Mouse (Mus musculus) neural tube, embryonic 11.5 days (tissue): ENCODE results near the gene Foxl1. TPM values are rescaled to one million over a fixed set of nuclear protein-coding genes. Genes with fewer than 3 reads are reported as not detected.
A peak's percentile ranks its signal among the peaks of the same experiment; 100 is the strongest.

Source experiments
- ATAC-seq: fragments of 200-750 bp; cut with Nextera tagmentation; 2 replicates; pipeline ENCODE4 v1.8.0; 2017; ENCODE audit warnings: moderate number of reproducible peaks, mild to moderate bottlenecking, moderate TSS enrichment, moderate library complexity; ENCODE audit not compliant: insufficient read depth, low FRiP score, low TSS enrichment
- DNase-seq: peaks from one replicate; pipeline ENCODE4 v3.0.0-alpha.2; 2015; ENCODE audit warnings: low spot score
- H3K27ac ChIP-seq: fragments of 300-500 bp; sonication (generic); 2 replicates; pipeline ENCODE4 v1.5.1; 2014; ENCODE audit warnings: low read depth, mild to moderate bottlenecking, low read length
- H3K27me3 ChIP-seq: fragments of 300-500 bp; sonication (generic); 2 replicates; pipeline ENCODE4 v1.6.1; 2014; ENCODE audit warnings: mild to moderate bottlenecking, low read length, mixed read lengths; ENCODE audit not compliant: control insufficient read depth, insufficient read depth
- H3K36me3 ChIP-seq: fragments of 300-500 bp; sonication (generic); 2 replicates; pipeline ENCODE4 v1.6.1; 2014; ENCODE audit warnings: mild to moderate bottlenecking, low read length, moderate library complexity, mixed read lengths; ENCODE audit not compliant: control insufficient read depth, insufficient read depth
- H3K4me1 ChIP-seq: fragments of 300-500 bp; sonication (generic); 2 replicates; pipeline ENCODE4 v1.6.1; 2014; ENCODE audit warnings: low read length, mixed read lengths; ENCODE audit not compliant: control insufficient read depth, insufficient read depth
- H3K4me2 ChIP-seq: fragments of 300-500 bp; sonication (generic); 2 replicates; pipeline ENCODE4 v1.6.1; 2014; ENCODE audit warnings: low read depth, mild to moderate bottlenecking, moderate library complexity
- H3K4me3 ChIP-seq: fragments of 300-500 bp; sonication (generic); 2 replicates; pipeline ENCODE4 v1.5.1; 2014; ENCODE audit warnings: low read depth, low read length
- H3K9ac ChIP-seq: fragments of 300-500 bp; sonication (generic); 2 replicates; pipeline ENCODE4 v1.6.1; 2014; ENCODE audit warnings: mild to moderate bottlenecking, low read length
- H3K9me3 ChIP-seq: fragments of 300-500 bp; sonication (generic); 2 replicates; pipeline ENCODE4 v1.6.1; 2016; ENCODE audit warnings: low read length; ENCODE audit not compliant: control insufficient read depth
- WGBS: fragments of 180-500 bp; shearing (Covaris S2); extraction: QIAGEN DNeasy Blood & Tissue Kit; methylation state at CpG from one replicate; pipeline ENCODE4 v1.1.7; 2014; 5-methylcytosine and 5-hydroxymethylcytosine counted together
- polyA plus RNA-seq: library from polyadenylated mRNA; unstranded; fragments of >200 nt; fragmentation: Nextera tagmentation; extraction: Ambion mirVana; gene quantifications from 2 replicates; pipeline ENCODE4 v1.2.1, GENCODE M21; 2014

Gene Foxl1
- polyA plus RNA-seq, 1 experiment from 2014 or later, result 1.1 TPM

DNA sequence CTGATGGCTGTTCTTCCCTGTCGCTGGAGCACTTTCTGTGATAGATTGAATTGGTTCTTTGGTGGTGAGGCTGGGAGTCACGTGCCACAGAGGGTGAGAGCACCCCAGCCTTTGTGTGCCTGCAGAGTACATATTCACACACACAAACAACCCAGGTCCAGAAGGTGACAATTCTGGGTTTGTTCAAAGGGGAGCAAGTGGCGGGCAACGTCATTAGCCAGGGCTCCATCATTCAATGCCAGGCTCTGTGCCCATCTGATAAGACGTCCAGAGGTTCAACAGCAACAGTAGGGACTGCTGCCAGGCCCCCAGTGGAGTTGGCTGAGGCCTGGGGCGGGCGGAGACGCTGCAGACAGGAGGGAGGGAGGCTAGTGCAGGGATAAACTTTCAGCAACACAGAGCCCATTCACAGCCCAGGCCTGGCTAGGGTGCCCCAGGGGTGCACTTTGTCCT lies 36.3 kb downstream of the Foxl1 start:
- Histone ChIP-seq H3K27ac (no peak overlapping the region), H3K9me3 (no peaks in the 10 kb centered on the region), H3K9ac (no peak overlapping the region), H3K36me3 (no peaks in the 10 kb centered on the region), H3K4me1 (0 out of 2 replicates have a peak, but pooled peaks cover 2% of the 10 kb centered on the region), H3K27me3 (no peaks in the 10 kb centered on the region), H3K4me2 (no peak overlapping the region), H3K4me3 (no peak overlapping the region)
- DNase-seq (no peak), ATAC-seq (no peak)
- WGBS, result 65% methylated on average over 8 of the region's 8 CpGs

- no peak for ATAC-seq
Measured at GRCm38 (mm10) chr8:121168033-121168432, 40.3 kb downstream of the Foxl1 start.

DNA sequence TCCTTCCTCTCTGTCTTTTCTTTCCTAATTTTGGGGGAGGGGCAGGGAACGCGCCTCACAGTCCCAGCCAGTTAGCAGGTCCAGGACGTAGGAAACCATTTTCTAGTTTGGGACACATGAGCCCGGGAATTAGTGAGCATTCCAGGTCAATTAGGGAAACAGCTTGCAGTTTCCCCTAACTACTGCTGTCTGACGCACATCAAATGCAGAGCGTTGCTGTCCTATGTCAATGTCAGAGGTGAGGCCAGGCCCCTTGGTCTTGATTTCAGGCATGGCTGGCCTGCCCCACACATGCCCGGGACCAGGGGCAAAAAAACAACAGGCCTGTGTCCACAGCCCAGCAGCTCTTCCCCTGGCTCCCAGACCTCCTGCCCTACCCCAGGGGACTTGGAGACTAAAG lies 42.4 kb downstream of the Foxl1 start:
- Histone ChIP-seq H3K4me3 (no peak overlapping the region), H3K36me3 (no peaks in the 10 kb centered on the region), H3K4me1 (peaks cover 6% of the 10 kb centered on the region), H3K27me3 (no peaks in the 10 kb centered on the region), H3K27ac (no peak overlapping the region), H3K9me3 (no peaks in the 10 kb centered on the region), H3K4me2 (no peak overlapping the region), H3K9ac (no peak overlapping the region)
- ATAC-seq, result no peak
- no peak for DNase-seq
- 42% methylated on average over 7 of the region's 7 CpGs for WGBS

More at GRCm38 (mm10) chr8:121168033-121168432, 40.3 kb downstream of the Foxl1 start:
- no peak overlapping the region for H3K27ac ChIP-seq
- H3K9ac ChIP-seq, result no peak overlapping the region
- DNase-seq, result no peak
- no peaks in the 10 kb centered on the region for H3K9me3 ChIP-seq
- no peaks in the 10 kb centered on the region for H3K27me3 ChIP-seq
- 75% methylated on average over 5 of the region's 5 CpGs for WGBS
- no peaks in the 10 kb centered on the region for H3K36me3 ChIP-seq
- no peak overlapping the region for H3K4me3 ChIP-seq
- no peak overlapping the region for H3K4me2 ChIP-seq
- peaks cover 9% of the 10 kb centered on the region for H3K4me1 ChIP-seq

DNA sequence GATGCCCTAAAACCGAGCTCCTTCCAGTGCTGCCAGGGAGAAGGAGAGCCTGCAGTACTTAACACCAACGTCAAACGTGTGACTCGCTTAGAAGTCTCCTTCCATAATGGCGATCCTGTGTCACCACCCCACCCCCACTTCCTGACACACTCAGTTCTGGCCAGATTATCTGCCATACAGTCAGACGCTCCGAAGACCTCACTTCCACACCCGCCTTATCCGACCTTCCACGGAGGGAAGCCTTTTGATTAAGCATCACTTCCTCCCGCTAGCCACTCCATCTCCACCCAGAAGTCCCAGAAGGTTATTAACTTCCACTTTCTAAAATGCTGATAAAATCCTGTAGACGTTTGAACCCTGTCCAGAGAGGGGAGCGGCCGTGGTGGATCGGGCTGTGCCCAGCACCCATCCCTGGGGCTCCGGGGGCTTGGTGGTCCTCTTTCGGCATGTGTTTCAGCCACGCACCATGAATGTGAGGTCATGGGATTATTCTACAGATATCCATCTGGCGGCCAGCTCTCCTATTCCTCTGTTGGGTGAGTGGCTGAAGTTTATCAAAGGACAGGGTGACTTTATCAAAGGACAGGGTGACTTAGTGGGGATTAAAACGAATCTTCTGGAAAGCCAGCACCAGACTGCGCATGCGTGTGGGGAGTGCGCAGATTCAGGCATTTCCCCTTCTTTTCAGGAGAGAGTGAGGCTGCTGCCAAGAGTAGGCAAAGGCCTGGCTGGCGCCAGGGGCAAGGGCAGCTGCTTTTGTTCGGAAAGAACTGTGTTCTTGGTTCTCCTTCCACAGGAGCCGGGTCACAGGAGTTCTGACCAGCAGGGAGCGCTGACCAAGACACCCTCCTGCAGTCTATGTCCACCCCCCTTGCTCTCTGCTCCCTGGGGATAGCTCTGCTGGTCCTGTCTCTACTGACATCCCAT lies 43.1 kb downstream of the Foxl1 start:
- Histone ChIP-seq H3K27ac (no peak overlapping the region), H3K4me2 (no peak overlapping the region), H3K27me3 (no peaks in the 10 kb centered on the region), H3K4me1 (peaks cover 9% of the 10 kb centered on the region), H3K9ac (no peak overlapping the region), H3K9me3 (no peaks in the 10 kb centered on the region), H3K36me3 (no peaks in the 10 kb centered on the region), H3K4me3 (no peak overlapping the region)
- ATAC-seq, result no peak
- DNase-seq, result no peak
- 69% methylated on average over 27 of the region's 27 CpGs for WGBS

GRCm38 (mm10) chr8:121172567-121172966 lies 44.8 kb downstream of the Foxl1 start:
- DNase-seq (no peak), ATAC-seq (no peak)
- no peaks in the 10 kb centered on the region for H3K27me3 ChIP-seq
- 69% methylated on average over 8 of the region's 8 CpGs for WGBS
- no peak overlapping the region for H3K4me3 ChIP-seq
- H3K9ac ChIP-seq, result no peak overlapping the region
- H3K36me3 ChIP-seq, result no peaks in the 10 kb centered on the region
- H3K27ac ChIP-seq, result no peak overlapping the region
- H3K4me2 ChIP-seq, result no peak overlapping the region
- H3K9me3 ChIP-seq, result no peaks in the 10 kb centered on the region
- H3K4me1 ChIP-seq, result peaks cover 9% of the 10 kb centered on the region

- Histone ChIP-seq H3K27me3 (no peaks in the 10 kb centered on the region), H3K9me3 (no peaks in the 10 kb centered on the region), H3K4me1 (peaks cover 9% of the 10 kb centered on the region), H3K4me2 (no peak overlapping the region), H3K4me3 (no peak overlapping the region), H3K9ac (no peak overlapping the region), H3K36me3 (no peaks in the 10 kb centered on the region), H3K27ac (no peak overlapping the region)
- peak; percentile 48 for DNase-seq
- ATAC-seq, result no peak
- WGBS, result 54% methylated on average over 10 of the region's 10 CpGs
Measured at GRCm38 (mm10) chr8:121174178-121174577, 46.4 kb downstream of the Foxl1 start.

GRCm38 (mm10) chr8:121174721-121175539 lies 47.2 kb downstream of the Foxl1 start:
- ATAC-seq (no peak), DNase-seq (no peak)
- no peak overlapping the region for H3K4me3 ChIP-seq
- 32% methylated on average over 29 of the region's 30 CpGs for WGBS
- no peaks in the 10 kb centered on the region for H3K9me3 ChIP-seq
- H3K9ac ChIP-seq, result no peak overlapping the region
- peaks cover 6% of the 10 kb centered on the region for H3K4me1 ChIP-seq
- H3K27ac ChIP-seq, result no peak overlapping the region
- no peaks in the 10 kb centered on the region for H3K27me3 ChIP-seq
- peak overlapping the region; percentile 16; the same call in 1 of the 2 replicates for H3K4me2 ChIP-seq
- H3K36me3 ChIP-seq, result no peaks in the 10 kb centered on the region

DNA sequence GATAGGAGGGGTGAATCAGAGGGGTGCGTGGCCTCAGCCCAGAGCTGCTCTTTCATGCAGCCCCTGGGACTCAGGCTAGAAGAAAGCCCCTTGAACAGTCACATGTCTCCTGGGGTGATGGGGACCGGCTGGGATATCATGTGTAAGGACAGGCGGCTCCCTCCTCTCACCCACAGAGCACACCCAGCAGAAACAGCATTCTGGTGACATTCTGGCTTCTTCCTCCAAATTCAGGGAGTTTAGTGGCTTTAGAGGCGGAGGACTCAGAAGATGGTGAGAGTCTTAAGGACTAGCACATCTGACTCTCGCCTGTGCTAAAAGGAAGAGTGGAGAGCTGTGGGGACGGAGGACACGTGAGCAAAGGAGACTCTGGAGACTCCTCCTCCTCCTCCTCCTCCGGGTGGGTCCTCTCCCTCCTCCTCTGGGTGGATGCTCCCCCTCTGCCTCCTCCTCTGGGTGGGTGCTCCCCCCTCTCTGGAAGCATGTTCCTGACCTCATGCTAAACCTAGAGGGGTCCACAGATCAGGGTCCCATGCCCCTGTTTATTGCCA lies 47.9 kb downstream of the Foxl1 start:
- Histone ChIP-seq H3K4me2 (no peak overlapping the region), H3K27ac (no peak overlapping the region), H3K9ac (no peak overlapping the region), H3K4me1 (0 out of 2 replicates have a peak, but pooled peaks cover 2% of the 10 kb centered on the region), H3K9me3 (no peaks in the 10 kb centered on the region), H3K4me3 (no peak overlapping the region), H3K36me3 (no peaks in the 10 kb centered on the region), H3K27me3 (no peaks in the 10 kb centered on the region)
- DNase-seq (no peak), ATAC-seq (no peak)
- WGBS, result 59% methylated on average over 8 of the region's 8 CpGs
